Mouse (Mus musculus) embryonic fibroblast, embryonic 13.5 days (primary cell): ENCODE measurements around the gene Mrpl53.

Experiments used
- CTCF ChIP-seq: IDR thresholded peaks from 2 replicates; pipeline ENCODE4 v1.5.1; 2011; ENCODE audit warnings: mild to moderate bottlenecking, control low read depth, low read length, moderate library complexity, borderline replicate concordance; ENCODE audit not compliant: insufficient read depth
- POLR2A ChIP-seq: IDR thresholded peaks from 2 replicates; pipeline ENCODE4 v1.6.1; 2011; ENCODE audit warnings: low read depth, mild to moderate bottlenecking, control low read depth, low read length, moderate library complexity

DNA sequence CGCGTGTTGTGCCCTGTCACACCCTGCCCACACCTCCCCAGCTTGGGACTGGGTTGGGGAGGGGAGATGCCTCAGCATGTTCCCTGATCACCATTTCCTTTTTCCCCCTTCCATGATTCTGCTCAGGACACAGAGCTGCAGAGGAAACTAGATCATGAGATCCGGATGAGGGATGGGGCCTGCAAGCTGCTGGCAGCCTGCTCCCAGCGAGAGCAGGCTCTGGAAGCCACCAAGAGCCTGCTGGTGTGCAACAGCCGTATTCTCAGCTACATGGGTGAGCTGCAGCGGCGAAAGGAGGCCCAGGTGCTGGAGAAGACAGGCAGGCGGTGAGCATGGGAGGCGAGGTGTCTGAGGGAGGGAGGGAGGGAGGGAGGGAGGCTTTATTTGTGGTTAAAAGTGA, 37.0 kb downstream of the Mrpl53 start:
- TF ChIP-seq CTCF = no peak
- no peak for TF ChIP-seq POLR2A
